Mouse (Mus musculus) hindbrain, embryonic 10.5 days (tissue): ENCODE data around the gene Zmat3. TPM values are rescaled to one million over a fixed set of nuclear protein-coding genes. Genes with fewer than 3 reads are reported as not detected.
A peak's percentile ranks its signal among the peaks of the same experiment; 100 is the strongest.

Experiments
- DNase-seq: peaks from one replicate; pipeline ENCODE4 v3.0.0-alpha.2; 2017; ENCODE audit warnings: low spot score
- H3K27ac ChIP-seq: fragments of 300-500 bp; sonication (generic); 2 replicates; pipeline ENCODE4 v1.5.1; 2016; ENCODE audit warnings: mild to moderate bottlenecking, moderate library complexity
- H3K27me3 ChIP-seq: fragments of 300-500 bp; sonication (generic); 2 replicates; pipeline ENCODE4 v1.6.1; 2016; ENCODE audit warnings: mild to moderate bottlenecking; ENCODE audit not compliant: poor library complexity, insufficient read depth, severe bottlenecking
- H3K36me3 ChIP-seq: fragments of 300-500 bp; sonication (generic); 2 replicates; pipeline ENCODE4 v1.6.1; 2016; ENCODE audit warnings: mild to moderate bottlenecking, moderate library complexity
- H3K4me1 ChIP-seq: fragments of 300-500 bp; sonication (generic); replicated peaks from 2 replicates; pipeline ENCODE4 v1.6.1; 2016; ENCODE audit warnings: mild to moderate bottlenecking
- H3K4me3 ChIP-seq: fragments of 300-500 bp; sonication (generic); 2 replicates; pipeline ENCODE4 v1.5.1; 2016; ENCODE audit warnings: mild to moderate bottlenecking, moderate library complexity
- H3K9me3 ChIP-seq: fragments of 300-500 bp; sonication (generic); 2 replicates; pipeline ENCODE4 v1.6.1; 2016; ENCODE audit warnings: mild to moderate bottlenecking, moderate library complexity
- WGBS: fragments of 180-500 bp; shearing (Covaris S2); methylation state at CpG from one replicate; pipeline ENCODE4 v1.1.7; 2016; 5-methylcytosine and 5-hydroxymethylcytosine counted together
- polyA plus RNA-seq: library from polyadenylated mRNA; unstranded; fragments of >200 nt; fragmentation: Nextera tagmentation; extraction: Ambion mirVana; gene quantifications from 2 replicates; pipeline ENCODE4 v1.2.1, GENCODE M21; 2016

Gene Zmat3
- polyA plus RNA-seq, 1 experiment from 2014 or later = 7.8 TPM

- Histone ChIP-seq H3K27me3 (peaks cover 8% of the 10 kb centered on the region), H3K36me3 (peaks cover 4% of the 10 kb centered on the region; the same call in 1 of the 2 replicates), H3K27ac (peak overlapping the region; percentile 93), H3K4me1 (peaks cover 23% of the 10 kb centered on the region), H3K4me3 (peak overlapping the region; percentile 83), H3K9me3 (no peaks in the 10 kb centered on the region)
- WGBS = under 1% methylated on average over 54 of the region's 54 CpGs
- DNase-seq = no peak
Observed at GRCm38 (mm10) chr3:32364841-32365545, 821 bp downstream of the Zmat3 start.

GRCm38 (mm10) chr3:32364195-32364594 is 1.6 kb downstream of the Zmat3 start:
- peaks cover 23% of the 10 kb centered on the region for H3K4me1 ChIP-seq
- WGBS = 48% methylated on average over 4 of the region's 4 CpGs
- H3K36me3 ChIP-seq = peaks cover 5% of the 10 kb centered on the region
- H3K4me3 ChIP-seq = peak overlapping the region; percentile 83
- H3K27ac ChIP-seq = peak overlapping the region; percentile 45; the same call in 1 of the 2 replicates
- DNase-seq = no peak
- H3K9me3 ChIP-seq = no peaks in the 10 kb centered on the region
- peaks cover 8% of the 10 kb centered on the region for H3K27me3 ChIP-seq

GRCm38 (mm10) chr3:32361221-32361620 is 4.6 kb downstream of the Zmat3 start:
- Histone ChIP-seq H3K27me3 (peaks cover under 1% of the 10 kb centered on the region; the same call in 1 of the 2 replicates), H3K4me1 (peaks cover 20% of the 10 kb centered on the region), H3K4me3 (no peak overlapping the region), H3K27ac (no peak overlapping the region), H3K36me3 (peaks cover 19% of the 10 kb centered on the region), H3K9me3 (no peaks in the 10 kb centered on the region)
- 72% methylated on average over 6 of the region's 6 CpGs for WGBS
- DNase-seq = no peak

- Histone ChIP-seq H3K4me3 (no peak overlapping the region), H3K4me1 (no peaks in the 10 kb centered on the region), H3K36me3 (peaks cover 50% of the 10 kb centered on the region), H3K27me3 (no peaks in the 10 kb centered on the region), H3K27ac (no peak overlapping the region), H3K9me3 (no peaks in the 10 kb centered on the region)
- DNase-seq = no peak
- WGBS = 95% methylated on average over 6 of the region's 6 CpGs
Observed at GRCm38 (mm10) chr3:32347881-32348280, 17.9 kb downstream of the Zmat3 start.

- 89% methylated on average over 11 of the region's 11 CpGs for WGBS
- no peak for DNase-seq
- Histone ChIP-seq H3K27me3 (no peaks in the 10 kb centered on the region), H3K9me3 (no peaks in the 10 kb centered on the region), H3K4me1 (no peaks in the 10 kb centered on the region), H3K4me3 (no peak overlapping the region), H3K36me3 (peaks cover 62% of the 10 kb centered on the region), H3K27ac (no peak overlapping the region)
Observed at GRCm38 (mm10) chr3:32345249-32345648, 20.6 kb downstream of the Zmat3 start.

GRCm38 (mm10) chr3:32344825-32345224 is 21.0 kb downstream of the Zmat3 start:
- Histone ChIP-seq H3K4me1 (no peaks in the 10 kb centered on the region), H3K27me3 (no peaks in the 10 kb centered on the region), H3K4me3 (no peak overlapping the region), H3K27ac (no peak overlapping the region), H3K9me3 (no peaks in the 10 kb centered on the region), H3K36me3 (peaks cover 60% of the 10 kb centered on the region)
- DNase-seq = no peak
- 84% methylated on average over 5 of the region's 5 CpGs for WGBS

GRCm38 (mm10) chr3:32343371-32343770 is 22.4 kb downstream of the Zmat3 start:
- no peak overlapping the region for H3K4me3 ChIP-seq
- no peaks in the 10 kb centered on the region for H3K27me3 ChIP-seq
- H3K4me1 ChIP-seq = no peaks in the 10 kb centered on the region
- no peak overlapping the region for H3K27ac ChIP-seq
- H3K9me3 ChIP-seq = no peaks in the 10 kb centered on the region
- WGBS = 91% methylated on average over 12 of the region's 12 CpGs
- peaks cover 57% of the 10 kb centered on the region for H3K36me3 ChIP-seq
- no peak for DNase-seq

GRCm38 (mm10) chr3:32341434-32341833 is 24.4 kb downstream of the Zmat3 start:
- H3K36me3 ChIP-seq = peaks cover 51% of the 10 kb centered on the region
- H3K4me1 ChIP-seq = no peaks in the 10 kb centered on the region
- no peak overlapping the region for H3K4me3 ChIP-seq
- H3K27me3 ChIP-seq = no peaks in the 10 kb centered on the region
- no peaks in the 10 kb centered on the region for H3K9me3 ChIP-seq
- no peak for DNase-seq
- no peak overlapping the region for H3K27ac ChIP-seq
- WGBS = 94% methylated on average over 19 of the region's 19 CpGs

GRCm38 (mm10) chr3:32338231-32338630 is 27.6 kb downstream of the Zmat3 start:
- H3K4me1 ChIP-seq = no peaks in the 10 kb centered on the region
- H3K36me3 ChIP-seq = peaks cover 31% of the 10 kb centered on the region
- 80% methylated on average over 7 of the region's 7 CpGs for WGBS
- no peak overlapping the region for H3K27ac ChIP-seq
- DNase-seq = no peak
- no peaks in the 10 kb centered on the region for H3K9me3 ChIP-seq
- no peak overlapping the region for H3K4me3 ChIP-seq
- no peaks in the 10 kb centered on the region for H3K27me3 ChIP-seq

- H3K36me3 ChIP-seq = peaks cover 26% of the 10 kb centered on the region
- no peak overlapping the region for H3K27ac ChIP-seq
- no peaks in the 10 kb centered on the region for H3K27me3 ChIP-seq
- no peak overlapping the region for H3K4me3 ChIP-seq
- H3K4me1 ChIP-seq = no peaks in the 10 kb centered on the region
- 89% methylated on average over 7 of the region's 7 CpGs for WGBS
- no peaks in the 10 kb centered on the region for H3K9me3 ChIP-seq
- no peak for DNase-seq
Observed at GRCm38 (mm10) chr3:32337770-32338169, 28.0 kb downstream of the Zmat3 start.

GRCm38 (mm10) chr3:32334901-32335300 is 30.9 kb downstream of the Zmat3 start:
- no peaks in the 10 kb centered on the region for H3K27me3 ChIP-seq
- no peak for DNase-seq
- no peak overlapping the region for H3K27ac ChIP-seq
- H3K36me3 ChIP-seq = 0 out of 2 replicates have a peak, but pooled peaks cover 3% of the 10 kb centered on the region
- 92% methylated on average over 11 of the region's 11 CpGs for WGBS
- no peak overlapping the region for H3K4me3 ChIP-seq
- no peaks in the 10 kb centered on the region for H3K4me1 ChIP-seq
- H3K9me3 ChIP-seq = no peaks in the 10 kb centered on the region

- Histone ChIP-seq H3K27ac (no peak overlapping the region), H3K4me1 (no peaks in the 10 kb centered on the region), H3K4me3 (no peak overlapping the region), H3K9me3 (no peaks in the 10 kb centered on the region), H3K27me3 (no peaks in the 10 kb centered on the region), H3K36me3 (0 out of 2 replicates have a peak, but pooled peaks cover 3% of the 10 kb centered on the region)
- peak; percentile 73 for DNase-seq
- 40% methylated on average over 7 of the region's 7 CpGs for WGBS
Observed at GRCm38 (mm10) chr3:32333456-32334086, 32.2 kb downstream of the Zmat3 start.

GRCm38 (mm10) chr3:32317901-32318416 is 47.9 kb downstream of the Zmat3 start:
- no peak for DNase-seq
- 68% methylated on average over 15 of the region's 15 CpGs for WGBS

More at GRCm38 (mm10) chr3:32317901-32318416, 47.9 kb downstream of the Zmat3 start:
- H3K27me3 ChIP-seq = no peaks in the 10 kb centered on the region; the same call in 1 of the 2 replicates
- H3K27ac ChIP-seq = no peak overlapping the region
- H3K9me3 ChIP-seq = no peaks in the 10 kb centered on the region
- no peaks in the 10 kb centered on the region for H3K4me1 ChIP-seq
- H3K36me3 ChIP-seq = no peaks in the 10 kb centered on the region
- no peak overlapping the region for H3K4me3 ChIP-seq
